Mouse (Mus musculus) Patski (cell line): ENCODE measurements around the gene Sf3a2. TPM values are rescaled to one million over a fixed set of nuclear protein-coding genes. Genes with fewer than 3 reads are reported as not detected.

Source experiments
- ATAC-seq: fragments of 100-300 bp; one replicate; pipeline ENCODE4 v1.8.0; 2021
- CTCF ChIA-PET: fragments of 350-600 bp; sonication (Branson Sonifier 250); formaldehyde crosslinking; loops from one replicate; lab custom pipeline; 2022; ENCODE audit warnings: inconsistent platforms; lab: Charles Lee
- POLR2A ChIA-PET: fragments of 350-600 bp; sonication (Branson Sonifier 250); formaldehyde crosslinking; loops from one replicate; lab custom pipeline; 2022; ENCODE audit warnings: antibody characterized with exemption, inconsistent platforms; lab: Charles Lee
- DNase-seq: peaks from one replicate; pipeline ENCODE4 v3.0.0-alpha.2; 2011; ENCODE audit warnings: low read depth, low spot score
- H3K27me3 ChIP-seq: fragments of 371-371 bp; one replicate; pipeline ENCODE4 v1.5.1; 2021
- CTCF ChIP-seq: fragments of 100-300 bp; IDR thresholded peaks from one replicate; pipeline ENCODE4 v1.5.1; 2021
- in situ Hi-C: fragments of 300-500 bp; cut with MboI; formaldehyde crosslinking; loops from 3 replicates; pipeline ENCODE4 v1.11.1; 2018; ENCODE audit warnings: low pct_unique_long_range_greater_than_20kb, mixed read lengths
- polyA plus RNA-seq: library from polyadenylated mRNA; unstranded; gene quantifications from one replicate; pipeline ENCODE4 v1.2.3, GENCODE M21; 2021

The Sf3a2 gene
- polyA plus RNA-seq, 1 experiment from 2014 or later, result 66.7 TPM

DNA sequence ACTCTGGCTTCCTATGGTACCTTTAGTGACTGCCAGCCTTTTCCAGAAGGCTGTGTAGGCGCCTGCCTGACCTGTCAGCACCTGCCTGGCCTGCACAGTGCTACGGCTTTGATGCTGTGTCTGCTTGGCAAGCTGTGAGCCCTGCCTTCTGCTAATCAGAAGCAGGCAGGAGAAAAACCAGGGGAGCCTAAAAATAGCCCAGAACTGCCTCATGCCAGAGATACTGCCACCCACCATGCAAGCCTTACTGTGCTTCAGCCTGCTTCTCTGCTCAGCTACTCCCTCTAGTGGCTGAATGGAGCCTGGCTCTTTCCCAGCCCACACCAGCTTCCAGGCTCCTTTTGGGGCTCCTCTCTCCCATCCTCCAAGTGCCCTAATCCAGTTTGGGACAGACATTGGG is 23.4 kb upstream of the Sf3a2 start:
- ChIA-PET POLR2A (interaction anchor here (0.5 kb wide), 1 partner anchor 17 kb away, joined by 3 read pairs; no protein-coding TSS in a partner anchor), CTCF (interaction anchor here (1.1 to 8.8 kb wide), 9 partner anchors 9 to 35 kb away, joined by 3 to 43 read pairs (median 9); no protein-coding TSS in a partner anchor)
- TF ChIP-seq CTCF, result no peak
- no peaks in the 10 kb centered on the region for H3K27me3 ChIP-seq
- DNase-seq, result no peak
- peak; percentile 55 for ATAC-seq
- in situ Hi-C loops, result no loop called here

DNA sequence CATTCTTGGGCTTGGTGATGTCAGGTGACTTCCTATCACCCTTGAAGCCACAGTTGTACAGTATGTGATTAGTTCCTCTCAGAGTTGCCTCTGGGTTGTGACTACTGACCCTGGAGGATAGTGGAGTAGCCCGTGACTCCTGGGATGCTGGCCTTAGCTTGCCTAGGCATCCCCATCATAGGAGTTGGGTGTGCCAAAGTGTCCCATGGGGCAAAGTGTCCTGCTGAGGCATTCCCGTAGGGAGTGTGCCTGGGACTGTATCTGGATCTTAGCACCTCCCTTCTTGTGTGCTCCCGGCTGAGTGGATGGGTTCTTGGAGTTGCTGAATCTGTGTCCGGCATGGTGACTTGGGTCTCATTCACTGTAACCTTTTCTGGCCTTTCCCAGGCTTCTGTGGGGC is 23.0 kb upstream of the Sf3a2 start:
- no peak for DNase-seq
- ChIA-PET POLR2A (no interaction called here), CTCF (interaction anchor here (1.1 to 8.8 kb wide), 9 partner anchors 9 to 35 kb away, joined by 3 to 43 read pairs (median 9); no protein-coding TSS in a partner anchor)
- H3K27me3 ChIP-seq, result no peaks in the 10 kb centered on the region
- in situ Hi-C loops, result no loop called here
- ATAC-seq, result no peak
- no peak for TF ChIP-seq CTCF

DNA sequence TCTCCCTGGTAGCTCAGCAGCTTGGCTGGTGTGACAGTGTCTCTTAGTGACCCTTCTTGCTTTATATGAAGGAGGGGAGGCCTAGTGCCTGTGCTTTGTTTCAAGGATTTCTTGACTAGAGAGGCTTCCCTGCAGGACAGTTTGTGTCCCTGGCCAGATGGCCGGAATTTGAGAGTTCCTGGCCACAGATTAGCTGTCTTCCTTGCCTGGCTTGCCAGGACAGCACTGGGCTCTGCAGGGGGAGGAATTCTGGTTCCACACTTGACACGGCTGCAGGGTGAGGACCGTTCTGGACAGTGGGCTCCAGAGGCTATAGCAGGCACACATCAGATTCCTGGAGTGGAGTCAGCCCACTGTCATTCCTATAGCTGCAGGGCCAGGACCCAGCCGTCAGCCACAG is 22.3 kb upstream of the Sf3a2 start:
- TF ChIP-seq CTCF, result no peak
- in situ Hi-C loops, result no loop called here
- ChIA-PET POLR2A (interaction anchor here (0.7 to 1.3 kb wide), 2 partner anchors 10 to 24 kb away, joined by 4 read pairs; no protein-coding TSS in a partner anchor), CTCF (interaction anchor here (2.1 to 8.8 kb wide), 5 partner anchors 10 to 28 kb away, joined by 8 to 43 read pairs (median 28); no protein-coding TSS in a partner anchor)
- no peaks in the 10 kb centered on the region for H3K27me3 ChIP-seq
- no peak for ATAC-seq
- DNase-seq, result no peak

DNA sequence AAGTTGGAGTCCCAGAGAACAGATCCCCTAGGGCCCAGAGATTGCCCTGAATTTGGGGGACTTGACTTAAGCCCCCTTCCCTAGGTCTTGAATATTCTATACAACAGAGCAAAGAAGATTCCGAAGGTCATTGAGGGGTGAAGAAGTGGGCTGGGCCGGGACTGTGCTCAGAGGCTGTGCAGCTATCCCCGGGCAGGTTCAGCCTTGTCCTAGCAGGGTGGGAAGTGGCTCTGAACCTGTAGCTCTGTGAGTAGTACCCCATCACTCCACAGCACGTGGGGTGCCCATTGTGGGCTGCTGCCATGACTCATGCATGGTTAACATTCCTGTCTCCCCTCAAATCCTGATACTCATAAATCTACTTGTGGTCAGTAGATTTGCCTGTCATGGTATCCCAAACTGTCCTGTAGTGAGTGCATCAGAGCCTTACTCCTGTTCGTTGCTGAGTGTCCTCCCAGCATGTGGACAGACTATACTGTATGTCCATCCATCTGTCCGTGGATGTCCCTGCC is 21.6 kb upstream of the Sf3a2 start:
- CTCF ChIA-PET, result interaction anchor here (4.1 to 8.8 kb wide), 3 partner anchors 10 to 29 kb away, joined by 28 to 43 read pairs (median 29); no protein-coding TSS in a partner anchor
- DNase-seq (no peak), ATAC-seq (peak; percentile 33)
- POLR2A ChIA-PET, result interaction anchor here (1.3 kb wide), 1 partner anchor 9 kb away, joined by 4 read pairs; no protein-coding TSS in a partner anchor
- no peaks in the 10 kb centered on the region for H3K27me3 ChIP-seq
- in situ Hi-C loops, result no loop called here
- TF ChIP-seq CTCF, result no peak

DNA sequence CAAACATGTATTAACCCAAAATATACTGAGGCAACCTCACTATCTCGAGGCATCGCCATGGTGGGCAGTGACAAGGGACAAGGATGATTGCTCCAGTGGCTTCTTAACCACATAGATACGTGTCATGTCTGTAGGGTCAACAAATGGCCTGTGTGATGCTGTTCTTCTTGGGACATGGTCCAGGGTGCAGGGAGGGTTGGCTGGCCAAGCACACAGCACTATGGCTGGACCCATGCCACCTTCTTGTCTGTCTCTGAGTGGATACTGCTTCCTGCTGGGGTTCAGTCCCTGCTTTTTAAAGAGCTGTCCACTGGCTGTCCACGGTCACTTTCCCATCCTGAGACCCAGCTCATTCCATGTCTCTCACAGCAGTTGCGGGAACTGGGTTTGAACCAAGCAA is 20.9 kb upstream of the Sf3a2 start:
- ChIA-PET CTCF (interaction anchor here (4.1 to 8.8 kb wide), 3 partner anchors 9 to 30 kb away, joined by 28 to 43 read pairs (median 29); no protein-coding TSS in a partner anchor), POLR2A (interaction anchor here (1.0 to 1.3 kb wide), 2 partner anchors 9 to 29 kb away, joined by 3 to 4 read pairs; no protein-coding TSS in a partner anchor)
- TF ChIP-seq CTCF, result no peak
- DNase-seq, result no peak
- ATAC-seq, result no peak
- in situ Hi-C loops, result no loop called here
- H3K27me3 ChIP-seq, result no peaks in the 10 kb centered on the region

DNA sequence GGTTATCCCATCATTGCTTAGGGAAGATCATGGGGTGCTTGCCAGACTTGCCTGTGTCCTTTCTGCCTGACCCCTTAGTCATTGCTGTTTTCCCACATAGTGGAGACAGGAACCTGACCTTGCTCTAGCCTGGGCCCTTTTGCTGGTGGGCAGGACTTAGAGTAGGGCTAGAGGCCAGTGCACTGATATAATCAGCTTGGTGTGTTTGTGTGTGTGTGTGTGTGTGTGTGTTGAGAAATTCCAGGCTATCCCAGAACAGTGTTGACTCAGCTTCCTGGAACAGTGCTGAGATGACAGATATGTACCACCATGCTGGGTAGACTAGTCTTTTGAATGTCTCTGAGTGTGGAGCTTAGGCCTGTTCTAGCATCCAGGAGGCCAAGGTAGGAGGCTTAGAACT is 18.4 kb upstream of the Sf3a2 start:
- no peaks in the 10 kb centered on the region for H3K27me3 ChIP-seq
- CTCF ChIA-PET, result no interaction called here
- ATAC-seq, result no peak
- in situ Hi-C loops, result no loop called here
- TF ChIP-seq CTCF, result no peak
- DNase-seq, result no peak
- POLR2A ChIA-PET, result no interaction called here

DNA sequence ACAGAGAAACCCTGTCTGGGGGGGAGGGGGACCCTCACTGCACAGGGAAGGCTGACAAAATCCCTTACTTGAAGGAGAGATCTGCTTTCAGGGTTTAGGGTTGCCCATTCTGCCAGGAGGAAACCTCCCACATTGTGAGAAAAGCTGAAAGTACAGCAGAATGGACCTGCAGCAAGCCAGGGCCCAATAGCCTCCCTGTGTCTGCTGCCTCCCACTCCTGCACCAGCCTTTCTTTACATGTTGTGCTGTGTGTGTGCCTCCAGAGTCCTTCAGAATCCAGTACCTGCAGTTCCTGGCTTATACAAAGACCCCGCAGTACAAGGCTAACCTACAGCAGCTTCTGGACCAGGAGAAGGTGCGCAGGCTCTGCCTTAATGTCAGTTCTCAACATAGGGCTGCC is 13.7 kb upstream of the Sf3a2 start:
- ChIA-PET POLR2A (no interaction called here), CTCF (interaction anchor here (5.0 kb wide), 1 partner anchor 9 kb away, joined by 29 read pairs; no protein-coding TSS in a partner anchor)
- H3K27me3 ChIP-seq, result no peaks in the 10 kb centered on the region
- DNase-seq, result no peak
- TF ChIP-seq CTCF, result no peak
- no peak for ATAC-seq
- in situ Hi-C loops, result no loop called here

DNA sequence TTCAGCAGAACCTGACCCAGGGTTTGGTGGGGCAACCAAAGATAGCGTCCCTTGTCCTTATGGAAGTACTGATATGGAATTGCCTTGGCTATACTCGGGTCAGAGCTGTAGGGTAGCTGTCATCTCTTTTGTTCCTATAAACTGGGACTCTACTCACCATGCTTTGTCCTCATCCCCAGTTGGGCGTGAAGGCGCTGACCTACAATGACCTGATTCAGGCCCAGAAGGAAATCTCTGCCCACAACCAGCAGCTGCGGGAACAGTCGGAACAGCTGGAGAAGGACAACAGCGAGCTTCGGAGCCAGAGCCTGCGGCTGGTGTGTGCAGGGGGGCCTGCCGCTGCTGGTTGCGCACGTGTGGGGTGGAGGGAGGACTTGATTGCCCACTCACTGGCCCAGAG is 13.1 kb upstream of the Sf3a2 start:
- H3K27me3 ChIP-seq, result no peaks in the 10 kb centered on the region
- POLR2A ChIA-PET, result interaction anchor here (0.5 kb wide), 1 partner anchor 51 kb away, joined by 3 read pairs; no protein-coding TSS in a partner anchor
- in situ Hi-C loops, result no loop called here
- no peak for DNase-seq
- no peak for TF ChIP-seq CTCF
- no peak for ATAC-seq
- CTCF ChIA-PET, result interaction anchor here (1.3 to 5.0 kb wide), 2 partner anchors 9 to 96 kb away, joined by 4 to 29 read pairs; no protein-coding TSS in a partner anchor

DNA sequence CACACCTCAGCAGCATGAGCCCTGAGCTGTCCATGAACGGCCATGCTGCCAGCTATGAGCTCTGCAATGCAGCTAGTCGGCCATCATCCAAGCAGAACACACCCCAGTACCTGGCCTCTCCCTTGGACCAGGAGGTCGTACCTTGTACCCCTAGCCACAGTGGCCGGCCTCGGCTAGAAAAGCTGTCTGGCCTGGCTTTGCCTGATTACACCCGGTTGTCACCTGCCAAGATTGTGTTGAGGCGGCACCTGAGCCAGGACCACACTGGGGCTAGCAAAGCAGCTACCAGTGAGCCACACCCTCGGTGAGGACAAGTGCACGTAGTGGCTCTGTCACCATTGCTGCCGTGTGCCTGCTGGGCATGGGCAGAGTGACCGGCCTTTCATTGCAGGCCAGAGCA is 12.0 kb upstream of the Sf3a2 start:
- ATAC-seq (no peak), DNase-seq (no peak)
- H3K27me3 ChIP-seq, result no peaks in the 10 kb centered on the region
- TF ChIP-seq CTCF, result no peak
- in situ Hi-C loops, result no loop called here
- CTCF ChIA-PET, result interaction anchor here (1.3 to 5.0 kb wide), 3 partner anchors 10 to 95 kb away, joined by 3 to 29 read pairs (median 4); no protein-coding TSS in a partner anchor
- POLR2A ChIA-PET, result interaction anchor here (1.0 kb wide), 2 partner anchors 9 kb away, joined by 3 to 4 read pairs; no protein-coding TSS in a partner anchor

DNA sequence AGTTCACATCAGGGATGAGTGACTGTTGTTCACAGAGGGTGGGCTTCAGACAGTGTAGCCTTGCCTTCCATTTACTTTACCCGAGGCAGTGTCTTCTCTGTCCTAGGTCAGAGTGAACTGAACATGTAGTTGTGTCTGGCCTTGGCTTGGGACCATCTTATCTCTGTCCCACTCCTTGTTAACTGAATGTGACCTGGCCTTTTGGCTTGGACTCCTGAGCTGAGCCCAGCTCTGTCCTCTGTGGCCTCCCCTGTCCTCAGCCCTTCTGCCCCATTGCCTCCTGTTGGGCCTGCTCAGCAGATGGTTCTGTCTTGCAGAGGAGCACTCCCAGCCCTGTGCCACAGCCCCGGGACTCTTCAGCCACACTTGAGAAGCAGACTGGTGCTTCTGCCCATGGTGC is 10.5 kb upstream of the Sf3a2 start:
- in situ Hi-C loops, result no loop called here
- ATAC-seq (no peak), DNase-seq (no peak)
- CTCF ChIA-PET, result interaction anchor here (5.0 kb wide), 1 partner anchor 12 kb away, joined by 29 read pairs; no protein-coding TSS in a partner anchor
- TF ChIP-seq CTCF, result no peak
- H3K27me3 ChIP-seq, result no peaks in the 10 kb centered on the region
- POLR2A ChIA-PET, result interaction anchor here (1.3 kb wide), 1 partner anchor 33 kb away, joined by 3 read pairs; the partner anchor contains the start of gene Dot1l

DNA sequence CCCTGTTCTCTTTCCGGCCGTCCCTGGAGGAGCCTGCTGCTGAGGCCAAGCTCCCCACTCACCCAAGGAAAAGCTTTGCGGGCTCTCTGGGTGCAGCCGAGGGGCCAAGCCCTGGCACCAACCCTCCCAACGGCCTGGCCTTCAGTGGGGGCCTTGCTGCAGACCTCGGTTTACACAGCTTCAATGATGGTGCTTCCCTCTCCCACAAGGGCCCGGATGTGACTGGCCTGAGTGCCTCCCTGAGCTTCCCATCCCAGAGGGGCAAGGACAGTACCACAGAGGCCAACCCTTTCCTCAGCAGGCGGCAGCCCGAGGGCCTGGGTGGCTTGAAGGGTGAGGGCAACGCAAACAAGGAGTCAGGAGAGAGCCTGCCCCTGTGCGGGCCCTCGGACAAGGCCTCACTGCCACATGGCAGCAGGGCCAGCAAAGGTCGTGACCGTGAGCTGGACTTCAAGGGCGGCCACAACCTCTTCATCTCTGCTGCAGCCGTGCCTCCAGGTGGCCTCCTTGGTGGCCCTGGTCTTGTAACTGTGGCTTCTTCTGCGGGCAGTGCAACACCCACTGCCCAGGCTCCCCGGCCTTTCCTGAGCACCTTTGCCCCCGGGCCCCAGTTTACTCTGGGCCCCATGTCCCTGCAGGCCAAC is 7.1 kb upstream of the Sf3a2 start:
- no peaks in the 10 kb centered on the region for H3K27me3 ChIP-seq
- in situ Hi-C loops, result no loop called here
- ChIA-PET CTCF (no interaction called here), POLR2A (no interaction called here)
- no peak for DNase-seq
- no peak for ATAC-seq
- no peak for TF ChIP-seq CTCF
